Mouse (Mus musculus): Measurements from ENCODE around the gene Myb.

DNA sequence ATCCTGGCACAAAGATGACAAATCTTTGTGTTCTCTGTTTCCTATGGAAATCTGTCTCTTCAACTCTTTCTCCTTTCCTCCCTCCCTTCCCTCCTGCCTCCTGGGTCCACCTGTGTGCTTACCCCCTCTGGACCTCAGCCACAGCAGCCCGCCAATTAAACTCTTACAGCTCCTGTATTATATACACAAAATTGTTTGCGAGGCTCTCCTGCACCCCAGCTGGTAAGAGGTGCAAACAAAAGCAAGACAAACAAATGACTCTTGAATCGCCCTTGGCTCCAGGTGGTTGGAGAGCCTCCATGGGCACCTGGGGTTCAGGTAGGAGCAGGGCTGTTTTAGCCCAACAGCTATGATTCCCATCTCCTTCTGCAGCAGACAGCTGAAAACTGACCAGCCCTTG lies 71.2 kb downstream of the Myb start:
- no peak for TF ChIP-seq CTCF (IDR thresholded peaks at IDR 0.05; ENCODE audit: borderline replicate concordance, insufficient read depth, low read depth, low read length)
- no peak for TF ChIP-seq POLR2A (IDR thresholded peaks at IDR 0.05; ENCODE audit: borderline replicate concordance, insufficient read depth, low read length)
